Mouse (Mus musculus): ENCODE results near the gene Pbrm1. TPM values are rescaled to one million over a fixed set of nuclear protein-coding genes. Genes with fewer than 3 reads are reported as not detected.
A peak's percentile ranks its signal among the peaks of the same experiment; 100 is the strongest.

The Pbrm1 gene
- 10 to 100 TPM; 71.0 to 71.2 TPM for total RNA-seq (2021)
- long read RNA-seq, partial matches to known transcripts: 6 of 8 reads
- long read RNA-seq, other reads (novel, unspliced or antisense): 2 of 8 reads

DNA sequence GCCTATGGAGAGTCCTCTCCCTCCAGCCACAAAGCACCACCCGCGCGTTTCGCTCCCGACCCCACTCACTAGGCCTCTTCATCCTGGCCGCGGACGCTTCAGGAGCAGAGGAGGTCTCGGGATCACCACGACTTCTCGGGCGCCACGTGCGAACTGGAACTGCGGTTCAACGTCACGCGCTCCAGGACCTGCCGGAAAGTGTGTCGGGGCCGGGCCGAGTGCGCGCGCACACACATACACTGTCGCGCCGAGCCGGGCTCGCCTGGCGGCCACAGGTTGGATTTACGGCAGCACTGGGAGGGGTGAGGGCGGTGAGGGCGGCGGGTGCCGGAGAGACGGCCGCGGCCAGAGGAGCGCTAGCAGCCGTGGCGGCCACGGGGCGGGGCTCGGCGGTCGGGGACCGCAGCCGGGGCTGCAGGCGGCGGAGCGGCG lies at the start of gene Pbrm1, which contains the start of gene Gnl3:
TSS of gene Pbrm1 (plus strand) at position 279 of the 432 bp plus-strand sequence.
TSS of gene Gnl3 (minus strand) at position 293 of the 432 bp plus-strand sequence.
- DNase-seq (ENCODE audit: low spot score in 2 of 2): peak; percentile 96 to 98

- DNase-seq (ENCODE audit: low spot score in 2 of 2): peak; percentile 11 to 21
Observed at GRCm38 (mm10) chr14:30974204-30974603, 44.7 kb upstream of the Pbrm1 start.

DNA sequence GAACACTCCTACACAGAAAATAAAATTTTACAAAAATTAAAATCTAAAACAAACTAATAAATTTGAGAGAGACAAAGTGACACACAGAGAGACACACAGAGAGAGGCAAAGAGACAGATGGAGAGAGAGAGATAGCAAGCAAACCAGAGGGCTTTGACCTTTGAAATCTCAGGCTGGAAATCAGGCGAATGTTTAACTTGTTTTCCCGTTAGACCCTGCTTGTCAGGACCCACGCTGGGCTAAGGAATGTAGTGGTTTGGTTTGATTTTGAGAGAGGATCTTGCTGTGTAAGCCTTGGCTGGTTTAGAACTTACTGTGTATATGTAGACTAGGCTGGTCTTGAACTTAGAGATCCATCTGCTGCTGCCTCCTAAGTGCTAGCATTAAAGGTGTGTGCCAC lies 42.7 kb upstream of the Pbrm1 start:
- DNase-seq (ENCODE audit: low spot score in 2 of 2): no peak

- DNase-seq (ENCODE audit: low spot score in 2 of 2): no peak
Observed at GRCm38 (mm10) chr14:30996417-30996816, 22.5 kb upstream of the Pbrm1 start.

DNA sequence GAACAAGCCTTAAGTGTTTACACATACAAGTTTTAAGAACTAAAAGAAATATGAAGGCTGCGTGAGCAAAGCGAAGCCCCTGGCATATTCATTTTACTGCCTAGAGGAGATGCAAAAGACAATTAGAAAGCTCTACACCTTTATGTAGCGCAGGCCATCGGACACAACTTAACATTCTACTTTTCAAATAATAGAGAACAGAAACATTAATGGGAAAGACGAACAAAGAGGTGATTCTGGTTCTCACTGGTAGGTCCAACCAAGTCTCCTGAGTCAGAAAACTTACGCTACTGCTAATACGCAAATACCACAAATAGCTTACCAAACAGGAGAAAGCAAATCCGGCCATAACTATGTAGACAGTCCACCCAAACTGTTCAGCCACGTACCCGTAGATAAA lies 18.6 kb upstream of the Pbrm1 start:
- no peak for DNase-seq (ENCODE audit: low spot score in 2 of 2)

GRCm38 (mm10) chr14:31000816-31001306 lies 18.1 kb upstream of the Pbrm1 start:
- no peak for DNase-seq (ENCODE audit: low spot score in 2 of 2)

GRCm38 (mm10) chr14:31001307-31002205 lies 17.4 kb upstream of the Pbrm1 start, which contains the start of the genes Glt8d1 and Spcs1:
Glt8d1 (plus strand) TSS chr14:31001400.
Spcs1 (minus strand) TSS chr14:31001672.
- peak; percentile 86 to 89 for DNase-seq (ENCODE audit: low spot score in 2 of 2)

DNA sequence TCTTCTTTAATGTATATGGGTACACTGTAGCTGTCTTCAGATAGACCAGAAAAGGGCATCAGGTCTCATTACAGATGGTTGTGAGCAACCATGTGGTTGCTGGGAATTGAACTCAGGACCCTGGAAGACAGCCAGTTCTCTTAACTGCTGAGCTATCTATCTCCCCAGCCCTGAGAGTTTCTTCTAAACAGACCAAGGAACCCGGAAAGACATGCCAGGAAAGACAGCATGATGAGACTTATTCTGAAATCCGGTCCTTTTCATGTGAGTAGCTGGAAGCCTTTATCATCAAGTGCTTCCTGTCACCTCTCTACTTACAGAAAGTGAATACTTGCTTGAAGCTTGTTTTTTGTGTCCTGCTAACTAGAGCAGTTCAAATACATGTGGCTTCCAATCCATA lies 14.4 kb upstream of the Pbrm1 start:
- DNase-seq (ENCODE audit: low spot score in 2 of 2): no peak

DNA sequence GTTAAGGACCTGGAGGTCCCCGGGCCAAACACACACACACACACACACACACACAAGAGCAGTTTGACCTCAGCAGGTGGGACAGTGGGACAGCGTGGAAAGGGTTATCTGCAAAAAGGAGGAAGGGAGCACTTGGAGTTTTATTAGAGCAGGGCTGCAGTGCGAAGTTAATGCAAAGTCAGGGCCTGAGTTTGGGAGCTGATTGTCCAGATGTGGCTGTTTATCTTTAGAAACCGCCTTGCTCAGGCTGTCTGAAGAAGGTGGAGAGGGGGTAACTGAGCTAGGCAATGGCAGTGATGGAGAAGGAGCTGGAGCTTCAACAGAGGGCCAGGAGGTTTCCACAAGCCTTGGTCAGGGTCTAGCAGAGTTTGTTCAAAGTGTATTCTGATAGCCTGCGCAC lies 12.2 kb upstream of the Pbrm1 start:
- DNase-seq (ENCODE audit: low spot score in 2 of 2): no peak

DNA sequence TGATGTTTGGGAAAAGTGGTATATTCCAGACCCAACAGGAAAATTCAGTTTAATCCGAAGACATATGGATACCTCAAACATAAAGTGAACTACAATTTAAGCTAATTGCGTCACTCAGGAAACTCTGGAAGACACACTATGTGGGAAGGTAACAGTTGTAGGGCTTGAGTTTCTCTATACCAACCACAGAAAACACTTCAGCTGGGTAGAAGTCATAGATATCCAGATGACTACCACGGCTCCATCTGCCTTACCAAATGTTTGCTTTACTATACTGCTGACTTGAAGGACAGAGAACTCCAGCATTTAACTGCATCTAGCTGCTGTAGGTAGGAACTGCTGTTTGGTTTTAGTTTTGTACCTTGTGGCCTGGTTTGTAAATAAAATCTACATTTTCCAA lies 7.3 kb upstream of the Pbrm1 start:
- DNase-seq (ENCODE audit: low spot score in 2 of 2): no peak

DNA sequence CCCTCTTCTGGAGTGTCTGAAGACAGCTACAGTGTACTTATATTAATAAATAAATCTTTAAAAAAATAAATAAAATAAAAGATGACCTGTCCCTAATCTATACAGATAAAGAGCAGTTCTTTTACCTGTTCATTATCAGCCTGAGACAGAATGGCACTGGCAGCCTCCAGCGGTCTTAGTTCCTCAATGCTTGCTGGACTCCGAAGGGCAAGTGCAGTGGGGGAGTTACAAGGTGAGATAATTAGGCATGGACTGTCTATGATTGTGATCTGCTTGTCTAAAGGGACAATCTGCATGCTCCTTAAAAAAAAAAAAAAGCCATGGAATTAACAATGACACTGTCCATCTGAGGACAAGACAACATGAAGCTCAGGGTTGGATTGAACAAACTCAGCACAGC lies 5.0 kb upstream of the Pbrm1 start:
- no peak for DNase-seq (ENCODE audit: low spot score in 2 of 2)

- no peak for DNase-seq (ENCODE audit: low spot score in 2 of 2)
Observed at GRCm38 (mm10) chr14:31016063-31016462, 2.9 kb upstream of the Pbrm1 start.

- DNase-seq (ENCODE audit: low spot score in 2 of 2): no peak
Observed at GRCm38 (mm10) chr14:31017854-31018253, 1.1 kb upstream of the Pbrm1 start.

GRCm38 (mm10) chr14:31019331-31020205 lies 630 bp downstream of the Pbrm1 start:
- DNase-seq (ENCODE audit: low spot score in 2 of 2): no peak

- no peak for DNase-seq (ENCODE audit: low spot score in 2 of 2)
Observed at GRCm38 (mm10) chr14:31022579-31022978, 3.6 kb downstream of the Pbrm1 start.

- no peak for DNase-seq (ENCODE audit: low spot score in 2 of 2)
Observed at GRCm38 (mm10) chr14:31025785-31026184, 6.8 kb downstream of the Pbrm1 start.

- DNase-seq (ENCODE audit: low spot score in 2 of 2): no peak
Observed at GRCm38 (mm10) chr14:31045296-31045695, 26.4 kb downstream of the Pbrm1 start.

- DNase-seq (ENCODE audit: low spot score in 2 of 2): no peak
Observed at GRCm38 (mm10) chr14:31045817-31046216, 26.9 kb downstream of the Pbrm1 start.

- no peak for DNase-seq (ENCODE audit: low spot score in 2 of 2)
Observed at GRCm38 (mm10) chr14:31062277-31062676, 43.3 kb downstream of the Pbrm1 start.

DNA sequence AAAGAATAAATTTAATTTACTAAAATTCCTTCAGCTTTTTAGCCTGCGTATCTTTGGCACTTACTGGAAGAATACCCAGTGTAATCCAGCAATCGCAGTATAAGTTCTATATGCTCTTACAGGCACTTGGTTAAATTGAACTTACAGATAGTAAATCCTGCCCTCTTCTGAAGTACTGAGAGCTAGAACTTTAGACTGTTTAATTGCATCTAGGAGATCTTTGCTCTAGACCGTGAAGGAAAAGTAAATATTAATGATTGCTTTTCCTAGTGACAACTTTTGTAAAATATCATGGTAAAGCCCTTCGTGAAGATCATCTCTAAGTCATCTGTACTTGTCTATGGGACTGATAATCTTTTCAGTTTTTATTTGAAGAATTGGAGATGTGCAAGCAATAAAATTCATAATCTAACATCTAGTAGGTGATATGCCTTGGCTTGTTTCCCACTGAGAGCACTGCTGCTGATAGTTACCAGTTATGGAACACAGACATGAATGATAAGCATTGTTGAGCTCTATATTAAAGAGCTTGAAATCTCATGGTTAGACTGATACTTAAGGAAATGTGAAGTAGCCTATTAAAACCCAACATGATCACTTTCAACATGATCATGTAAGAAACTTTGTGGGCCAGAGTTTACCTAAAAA lies 50.3 kb downstream of the Pbrm1 start:
- no peak for DNase-seq (ENCODE audit: low spot score in 2 of 2)
